Mouse (Mus musculus) thymus, adult 2 months (tissue): ENCODE data around the gene Cldn13. TPM values are rescaled to one million over a fixed set of nuclear protein-coding genes. Genes with fewer than 3 reads are reported as not detected.
"Not testable (repeated sequence)": the region's sequence is repeated elsewhere in the genome, so short reads cannot be mapped to it uniquely, and the experiment has no call there.

Experiments
- DNase-seq: peaks from one replicate; pipeline ENCODE4 v3.0.0; 2021
- H3K27ac ChIP-seq: fragments of 200-500 bp; 2 replicates; pipeline ENCODE4 v1.5.1; 2012; ENCODE audit warnings: low read length, control low read depth; ENCODE audit not compliant: control insufficient read depth, insufficient read depth
- H3K27me3 ChIP-seq: fragments of 200-500 bp; 2 replicates; pipeline ENCODE4 v1.6.1; 2012; ENCODE audit warnings: mild to moderate bottlenecking, low read length, moderate library complexity, mixed read lengths; ENCODE audit not compliant: control insufficient read depth, insufficient read depth
- H3K36me3 ChIP-seq: fragments of 200-500 bp; 2 replicates; pipeline ENCODE4 v1.6.1; 2012; ENCODE audit warnings: mild to moderate bottlenecking, low read length, moderate library complexity; ENCODE audit not compliant: control insufficient read depth, insufficient read depth
- H3K4me1 ChIP-seq: fragments of 200-500 bp; replicated peaks from 2 replicates; pipeline ENCODE4 v1.6.1; 2012; ENCODE audit warnings: low read length; ENCODE audit not compliant: control insufficient read depth, insufficient read depth
- H3K4me3 ChIP-seq: fragments of 200-500 bp; 2 replicates; pipeline ENCODE4 v1.5.1; 2012; ENCODE audit warnings: mild to moderate bottlenecking, low read length, control low read depth, moderate library complexity; ENCODE audit not compliant: control insufficient read depth, insufficient read depth
- CTCF ChIP-seq: fragments of 200-500 bp; IDR thresholded peaks from 2 replicates; pipeline ENCODE4 v1.5.1; 2012; ENCODE audit warnings: mild to moderate bottlenecking, control low read depth, low read length, moderate library complexity, borderline replicate concordance; ENCODE audit not compliant: control insufficient read depth, poor library complexity, insufficient read depth; ENCODE audit errors: extremely low read depth
- POLR2A ChIP-seq: fragments of 200-500 bp; IDR thresholded peaks from 2 replicates; pipeline ENCODE4 v1.6.1; 2012; ENCODE audit warnings: mild to moderate bottlenecking, low read length, control low read depth, moderate library complexity; ENCODE audit not compliant: control insufficient read depth, poor library complexity, insufficient read depth; ENCODE audit errors: extremely low read depth
- WGBS: fragments of 180-500 bp; shearing (Covaris S2); methylation state at CpG from one replicate; pipeline ENCODE4 v1.1.7; 2018; 5-methylcytosine and 5-hydroxymethylcytosine counted together
- polyA plus RNA-seq: library from polyadenylated mRNA; depleted of rRNA; stranded (reverse); fragments of >200 nt; gene quantifications from 2 replicates; pipeline ENCODE4 v1.2.3, GENCODE M21; 2012

The Cldn13 gene
- polyA plus RNA-seq, 1 experiment: 1.9 TPM

GRCm38 (mm10) chr5:134936051-134936450 is 20.7 kb upstream of the Cldn13 start:
- no peak overlapping the region for H3K27ac ChIP-seq
- no peak overlapping the region for H3K4me3 ChIP-seq
- H3K36me3 ChIP-seq: no peaks in the 10 kb centered on the region
- H3K27me3 ChIP-seq: no peaks in the 10 kb centered on the region
- no peak for DNase-seq
- no peak for TF ChIP-seq CTCF
- no peak for TF ChIP-seq POLR2A
- 96% methylated on average over 6 of the region's 6 CpGs for WGBS
- peaks cover 32% of the 10 kb centered on the region for H3K4me1 ChIP-seq

GRCm38 (mm10) chr5:134934666-134935065 is 19.3 kb upstream of the Cldn13 start:
- peaks cover 23% of the 10 kb centered on the region for H3K4me1 ChIP-seq
- H3K27me3 ChIP-seq: no peaks in the 10 kb centered on the region
- no peaks in the 10 kb centered on the region for H3K36me3 ChIP-seq
- H3K27ac ChIP-seq: no peak overlapping the region
- DNase-seq: no peak
- no peak overlapping the region for H3K4me3 ChIP-seq
- 75% methylated on average over 3 of the region's 3 CpGs for WGBS
- TF ChIP-seq POLR2A: no peak
- TF ChIP-seq CTCF: no peak

DNA sequence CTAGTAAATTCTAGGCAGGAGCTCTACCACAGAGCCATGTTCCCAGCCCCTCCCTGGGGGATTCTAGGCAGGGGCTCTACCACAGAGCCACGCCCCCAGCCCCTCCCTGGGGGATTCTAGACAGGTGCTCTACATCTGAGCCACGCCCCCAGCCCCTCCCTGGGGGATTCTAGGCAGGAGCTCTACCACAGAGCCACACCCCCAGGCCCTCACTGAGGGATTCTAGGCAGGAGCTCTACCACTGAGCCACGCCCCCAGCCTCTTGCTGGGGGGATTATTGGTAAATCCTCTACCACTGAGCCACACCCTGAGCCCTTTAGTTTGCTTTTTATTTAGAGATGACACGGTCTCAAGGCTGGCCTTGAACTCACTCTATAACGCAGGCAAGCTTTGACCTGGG is 18.4 kb upstream of the Cldn13 start:
- WGBS: 97% methylated on average over 5 of the region's 5 CpGs

GRCm38 (mm10) chr5:134933281-134933680 is 18.0 kb upstream of the Cldn13 start:
- peak; percentile 50 for DNase-seq
- Histone ChIP-seq H3K27ac (peak overlapping the region; percentile 61), H3K36me3 (no peaks in the 10 kb centered on the region), H3K4me3 (0 out of 2 replicates have a peak overlapping the region, but pooled peaks have one; percentile 1), H3K27me3 (no peaks in the 10 kb centered on the region), H3K4me1 (peaks cover 16% of the 10 kb centered on the region)
- TF ChIP-seq POLR2A (no peak), CTCF (no peak)
- WGBS: 17% methylated on average over 8 of the region's 8 CpGs

More for the DNA sequence above, 18.4 kb upstream of the Cldn13 start:
- not testable (repeated sequence) for DNase-seq, H3K4me3 ChIP-seq, H3K27me3 ChIP-seq, H3K36me3 ChIP-seq
- Histone ChIP-seq H3K4me1 (peaks cover 20% of the 10 kb centered on the region), H3K27ac (peak overlapping the region; percentile 33)

GRCm38 (mm10) chr5:134932903-134933276 is 17.6 kb upstream of the Cldn13 start:
- peaks cover 16% of the 10 kb centered on the region for H3K4me1 ChIP-seq
- peak; percentile 72 for DNase-seq
- WGBS: 30% methylated on average over 9 of the region's 9 CpGs
- H3K4me3 ChIP-seq: peak overlapping the region; percentile 87
- peak overlapping the region; percentile 61; the same call in 1 of the 2 replicates for H3K27ac ChIP-seq
- TF ChIP-seq POLR2A (no peak), CTCF (no peak; the same call in 1 of the 2 replicates)
- H3K27me3 ChIP-seq: no peaks in the 10 kb centered on the region
- no peaks in the 10 kb centered on the region for H3K36me3 ChIP-seq

DNA sequence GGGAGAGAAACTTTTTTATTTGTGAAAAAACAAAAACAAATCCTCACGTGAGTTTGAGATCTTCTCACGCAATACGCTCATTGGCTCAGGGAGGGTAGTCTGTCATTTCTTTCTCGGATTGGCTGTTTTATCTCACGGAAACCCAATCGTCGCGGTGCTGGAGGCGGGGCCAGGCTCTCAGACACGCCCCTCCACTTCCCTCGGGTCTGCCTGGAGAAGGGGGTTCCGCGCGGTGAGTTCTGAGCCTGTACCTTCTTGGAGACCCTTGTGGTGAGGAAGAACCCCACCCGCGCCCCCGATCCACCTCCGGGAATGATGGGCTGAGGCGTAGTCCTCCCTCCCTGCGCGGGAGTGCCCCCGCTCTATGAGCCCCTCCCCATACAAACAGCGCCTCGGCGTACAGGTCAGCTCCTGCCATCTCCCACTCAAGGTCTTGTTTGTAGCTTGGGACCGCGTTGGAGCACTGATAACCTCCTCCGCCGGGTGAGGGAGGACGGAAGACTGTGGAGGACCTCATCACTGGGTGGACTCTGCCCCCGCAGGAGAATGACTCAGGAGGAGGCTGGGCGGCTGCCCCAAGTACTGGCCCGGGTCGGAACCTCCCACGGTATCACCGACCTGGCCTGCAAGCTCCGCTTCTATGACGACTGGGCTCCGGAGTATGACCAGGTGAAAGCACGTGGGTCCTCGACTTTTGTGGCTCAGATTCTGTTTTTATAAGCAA is 17.0 kb upstream of the Cldn13 start, which contains the start of gene Mettl27:
TSS of gene Mettl27 (plus strand) at position 190 of the 724 bp plus-strand sequence.
- 1% methylated on average over 41 of the region's 41 CpGs for WGBS
- peak; percentile 52; the same call in 1 of the 2 replicates for TF ChIP-seq POLR2A
- TF ChIP-seq CTCF: no peak

GRCm38 (mm10) chr5:134929988-134930387 is 14.7 kb upstream of the Cldn13 start:
- no peaks in the 10 kb centered on the region for H3K27me3 ChIP-seq
- H3K27ac ChIP-seq: no peak overlapping the region
- no peak for DNase-seq
- no peak for TF ChIP-seq CTCF
- no peak for TF ChIP-seq POLR2A
- peaks cover 16% of the 10 kb centered on the region for H3K4me1 ChIP-seq
- H3K4me3 ChIP-seq: no peak overlapping the region
- 90% methylated on average over 2 of the region's 2 CpGs for WGBS
- H3K36me3 ChIP-seq: no peaks in the 10 kb centered on the region

More for the DNA sequence above, 17.0 kb upstream of the Cldn13 start, which contains the start of gene Mettl27:
- Histone ChIP-seq H3K4me3 (peak within 1 kb of the TSS; percentile 87), H3K4me1 (peaks cover 16% of the 10 kb centered on the region), H3K27me3 (no peaks in the 10 kb centered on the region), H3K36me3 (no peaks in the 10 kb centered on the region), H3K27ac (peak within 1 kb of the TSS; percentile 61)
- DNase-seq: peak; percentile 93

DNA sequence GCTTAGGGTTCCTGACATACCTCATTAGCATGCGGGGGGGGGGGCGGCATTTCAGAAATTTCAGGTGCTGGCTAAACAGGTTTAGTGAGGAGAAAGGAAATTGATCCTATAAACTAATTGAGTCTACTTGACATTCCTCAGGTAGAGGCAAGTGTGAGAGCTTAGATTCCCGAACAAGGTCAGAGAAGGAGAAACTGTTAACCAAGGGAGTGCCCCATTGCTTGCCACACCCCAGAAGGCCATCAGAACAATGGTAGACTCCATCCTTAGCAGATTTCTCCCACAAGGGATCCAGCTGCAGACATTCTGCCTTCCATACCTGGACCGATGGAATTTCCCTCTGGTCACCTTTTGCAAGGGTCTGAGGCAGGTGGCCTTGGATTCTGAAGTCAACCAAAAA is 11.4 kb upstream of the Cldn13 start:
- no peak for DNase-seq
- H3K27me3 ChIP-seq: no peaks in the 10 kb centered on the region
- TF ChIP-seq CTCF: no peak
- TF ChIP-seq POLR2A: no peak
- H3K4me3 ChIP-seq: no peak overlapping the region
- no peaks in the 10 kb centered on the region for H3K36me3 ChIP-seq
- WGBS: 92% methylated on average over 4 of the region's 4 CpGs
- H3K4me1 ChIP-seq: no peaks in the 10 kb centered on the region
- H3K27ac ChIP-seq: no peak overlapping the region
